Mouse (Mus musculus) liver, postnatal 0 days (tissue): ENCODE data around the gene Slx1b. TPM values are rescaled to one million over a fixed set of nuclear protein-coding genes. Genes with fewer than 3 reads are reported as not detected.
"Not testable (repeated sequence)": the region's sequence is repeated elsewhere in the genome, so short reads cannot be mapped to it uniquely, and the experiment has no call there.

Experiments
- ATAC-seq: fragments of 200-750 bp; cut with Nextera tagmentation; 2 replicates; pipeline ENCODE4 v1.8.0; 2017; ENCODE audit warnings: mild to moderate bottlenecking, moderate library complexity
- DNase-seq: peaks from one replicate; pipeline ENCODE4 v3.0.0-alpha.2; 2016
- H3K27ac ChIP-seq: fragments of 300-500 bp; sonication (generic); 2 replicates; pipeline ENCODE4 v1.5.1; 2014; ENCODE audit warnings: antibody characterized with exemption, moderate library complexity, mild to moderate bottlenecking, low read depth
- H3K27me3 ChIP-seq: fragments of 300-500 bp; sonication (generic); 2 replicates; pipeline ENCODE4 v1.6.1; 2014; ENCODE audit warnings: low read length, control low read depth, mixed read lengths; ENCODE audit not compliant: insufficient read depth
- H3K36me3 ChIP-seq: fragments of 300-500 bp; sonication (generic); replicated peaks from 2 replicates; pipeline ENCODE4 v1.6.1; 2014; ENCODE audit warnings: mild to moderate bottlenecking, control low read depth, low read length, moderate library complexity, mixed read lengths; ENCODE audit not compliant: insufficient read depth
- H3K4me1 ChIP-seq: fragments of 300-500 bp; sonication (generic); 2 replicates; pipeline ENCODE4 v1.6.1; 2014; ENCODE audit warnings: antibody characterized with exemption, mild to moderate bottlenecking, control low read depth; ENCODE audit not compliant: insufficient read depth
- H3K4me2 ChIP-seq: fragments of 300-500 bp; sonication (generic); 2 replicates; pipeline ENCODE4 v1.6.1; 2014; ENCODE audit warnings: low read depth, mild to moderate bottlenecking, low read length, moderate library complexity, mixed read lengths
- H3K4me3 ChIP-seq: fragments of 300-500 bp; sonication (generic); 2 replicates; pipeline ENCODE4 v1.5.1; 2014; ENCODE audit warnings: low read depth, low read length
- H3K9ac ChIP-seq: fragments of 300-500 bp; sonication (generic); replicated peaks from 2 replicates; pipeline ENCODE4 v1.6.1; 2014; ENCODE audit warnings: mild to moderate bottlenecking, moderate library complexity
- H3K9me3 ChIP-seq: fragments of 300-500 bp; sonication (generic); 2 replicates; pipeline ENCODE4 v1.6.1; 2016; ENCODE audit warnings: mild to moderate bottlenecking, control low read depth, low read length, mixed read lengths
- CTCF ChIP-seq: sonication (generic); IDR thresholded peaks from 2 replicates; pipeline ENCODE4 v1.5.1; 2016; ENCODE audit warnings: antibody characterized with exemption, low read depth
- EP300 ChIP-seq: IDR thresholded peaks from 2 replicates; pipeline ENCODE4 v1.6.1; 2016; ENCODE audit warnings: antibody characterized with exemption, low read depth, mild to moderate bottlenecking
- WGBS: fragments of 180-500 bp; shearing (Covaris S2); extraction: QIAGEN DNeasy Blood & Tissue Kit; methylation state at CpG from one replicate; pipeline ENCODE4 v1.1.7; 2014; ENCODE audit not compliant: insufficient replicate concordance; 5-methylcytosine and 5-hydroxymethylcytosine counted together
- polyA plus RNA-seq: library from polyadenylated mRNA; unstranded; fragments of >200 nt; fragmentation: Nextera tagmentation; extraction: Ambion mirVana; gene quantifications from 2 replicates; pipeline ENCODE4 v1.2.1, GENCODE M21; 2015

Gene Slx1b
- polyA plus RNA-seq, 1 experiment from 2014 or later: 3.7 TPM

DNA sequence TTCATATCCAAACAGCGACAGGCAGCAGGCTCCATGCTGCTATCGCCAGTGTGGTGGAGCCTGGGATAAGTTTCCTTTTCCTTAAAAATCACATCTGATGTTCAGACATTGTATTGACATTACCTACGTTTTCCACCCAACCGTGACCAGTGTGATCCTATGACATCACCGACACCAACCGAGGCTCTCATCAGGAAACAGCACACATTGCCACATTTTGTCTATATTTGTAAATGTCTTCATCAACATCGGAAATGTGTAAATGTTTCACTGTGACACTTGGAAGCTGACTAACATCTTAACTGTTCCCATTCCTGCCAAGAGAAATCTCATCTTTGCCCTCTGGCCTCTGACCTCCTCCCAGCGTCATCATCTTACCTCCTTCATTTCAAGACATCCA, 40.5 kb upstream of the Slx1b start:
- H3K4me3 ChIP-seq: no peak overlapping the region
- TF ChIP-seq EP300 (no peak), CTCF (no peak)
- no peaks in the 10 kb centered on the region for H3K27me3 ChIP-seq
- DNase-seq (no peak), ATAC-seq (0 out of 2 replicates have a peak, but pooled peaks have one; percentile 23)
- H3K36me3 ChIP-seq: no peaks in the 10 kb centered on the region
- no peak overlapping the region for H3K4me2 ChIP-seq
- H3K9me3 ChIP-seq: no peaks in the 10 kb centered on the region
- H3K9ac ChIP-seq: no peak overlapping the region
- no peak overlapping the region for H3K27ac ChIP-seq
- 60% methylated on average over 8 of the region's 8 CpGs for WGBS
- H3K4me1 ChIP-seq: peaks cover 2% of the 10 kb centered on the region; the same call in 1 of the 2 replicates

DNA sequence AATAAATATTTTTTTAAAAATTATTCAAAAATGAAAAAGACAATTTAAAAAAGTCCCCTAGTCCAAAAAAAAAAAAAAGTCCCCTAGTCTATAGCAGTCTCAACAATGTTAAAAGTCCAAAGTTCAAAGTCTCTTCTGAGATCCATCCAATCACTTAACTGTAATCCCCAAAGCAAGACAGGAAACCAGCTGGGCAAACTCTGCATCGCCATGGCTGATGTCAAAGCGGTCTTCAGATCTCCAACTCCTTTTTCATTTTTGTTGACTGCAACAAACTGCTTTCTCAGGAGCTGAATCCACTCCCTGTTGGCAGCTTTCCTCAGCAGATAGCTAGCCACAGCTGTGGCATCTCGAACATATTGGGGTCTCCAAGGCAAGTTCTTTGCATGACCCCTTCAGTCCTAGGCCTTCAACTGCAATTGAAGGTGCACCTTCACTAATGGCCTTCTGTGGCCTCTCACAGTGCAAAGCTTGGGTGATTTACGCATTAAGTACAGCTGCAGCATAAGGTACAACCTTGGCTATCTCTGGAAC, 34.7 kb upstream of the Slx1b start:
- not testable (repeated sequence) for H3K4me2 ChIP-seq, H3K4me3 ChIP-seq, ATAC-seq, H3K4me1 ChIP-seq, H3K27me3 ChIP-seq, H3K9me3 ChIP-seq, H3K36me3 ChIP-seq, DNase-seq, H3K9ac ChIP-seq, H3K27ac ChIP-seq
- WGBS: 58% methylated on average over 4 of the region's 4 CpGs

DNA sequence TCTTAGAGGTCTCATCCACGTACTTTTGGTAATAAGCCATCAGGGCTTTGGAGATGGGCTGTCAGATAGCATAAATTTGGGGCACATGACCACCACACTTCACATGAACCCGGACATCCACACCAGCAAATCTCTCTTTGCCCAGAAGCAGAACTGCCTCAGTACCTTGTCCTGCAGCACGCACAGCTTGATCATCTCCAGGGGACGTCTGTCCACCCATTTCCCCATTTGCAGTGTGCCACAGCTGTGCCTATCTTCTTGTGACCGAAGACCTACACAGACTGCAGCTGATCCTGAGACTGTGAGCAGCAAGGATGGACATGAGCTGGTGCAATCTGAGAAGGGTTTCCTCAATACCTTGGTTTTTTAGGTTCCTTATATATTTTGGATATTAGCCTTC, 30.1 kb upstream of the Slx1b start:
- Histone ChIP-seq H3K4me2 (no peak overlapping the region), H3K9ac (no peak overlapping the region), H3K27ac (no peak overlapping the region), H3K27me3 (no peaks in the 10 kb centered on the region), H3K4me3 (no peak overlapping the region), H3K4me1 (0 out of 2 replicates have a peak, but pooled peaks cover 3% of the 10 kb centered on the region), H3K9me3 (no peaks in the 10 kb centered on the region), H3K36me3 (no peaks in the 10 kb centered on the region)
- ATAC-seq (no peak), DNase-seq (no peak)
- WGBS: 37% methylated on average over 5 of the region's 5 CpGs
- TF ChIP-seq EP300: no peak
- TF ChIP-seq CTCF: no peak

DNA sequence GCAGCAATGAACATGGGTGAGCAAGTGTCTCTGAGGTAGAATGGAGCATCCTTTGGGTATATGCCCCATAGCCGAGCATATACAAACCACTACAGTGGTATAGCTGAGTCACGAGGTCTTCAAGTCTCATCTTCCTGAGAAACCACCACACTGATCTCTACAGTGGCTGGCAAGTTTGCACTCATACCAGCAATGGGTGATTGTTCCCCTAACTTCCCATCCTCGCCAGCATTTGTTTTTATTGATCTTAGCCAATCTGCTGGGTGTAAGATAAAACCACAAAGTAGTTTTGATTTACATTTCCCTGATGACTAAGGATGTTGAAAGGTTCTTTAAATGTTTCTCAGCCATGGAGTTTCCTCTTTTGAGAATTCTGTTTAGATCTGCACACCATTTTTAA, 29.5 kb upstream of the Slx1b start:
- Histone ChIP-seq H3K9ac (no peak overlapping the region), H3K4me1 (0 out of 2 replicates have a peak, but pooled peaks cover 3% of the 10 kb centered on the region), H3K4me2 (no peak overlapping the region), H3K36me3 (no peaks in the 10 kb centered on the region), H3K9me3 (no peaks in the 10 kb centered on the region), H3K27me3 (no peaks in the 10 kb centered on the region), H3K4me3 (no peak overlapping the region), H3K27ac (no peak overlapping the region)
- TF ChIP-seq CTCF (no peak), EP300 (no peak)
- no peak for DNase-seq
- no peak for ATAC-seq
- 21% methylated on average over 3 of the region's 3 CpGs for WGBS

DNA sequence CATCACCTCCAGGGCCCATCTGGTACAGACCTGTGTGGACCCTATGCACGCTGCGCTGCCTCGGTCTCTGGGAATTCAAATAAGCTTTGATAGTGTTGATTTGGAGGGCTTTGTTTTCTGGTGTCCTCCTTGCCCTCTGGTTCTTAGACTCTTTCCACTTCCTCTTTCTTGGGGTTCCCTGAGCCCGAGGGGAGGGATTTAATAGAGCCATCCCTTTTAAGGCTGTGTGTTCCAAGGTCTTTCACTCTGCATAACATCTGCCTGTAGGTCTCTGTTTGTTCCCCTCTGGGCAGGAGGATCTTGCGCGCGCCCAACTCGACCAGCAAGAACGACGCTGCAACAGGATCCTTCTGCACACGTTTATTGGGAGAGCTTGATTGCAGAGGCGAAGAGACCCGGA, 26.1 kb upstream of the Slx1b start:
- no peaks in the 10 kb centered on the region for H3K27me3 ChIP-seq
- H3K27ac ChIP-seq: no peak overlapping the region
- no peak overlapping the region for H3K4me2 ChIP-seq
- ATAC-seq (no peak), DNase-seq (no peak)
- no peak for TF ChIP-seq EP300
- TF ChIP-seq CTCF: no peak
- no peak overlapping the region for H3K9ac ChIP-seq
- WGBS: 82% methylated on average over 13 of the region's 13 CpGs
- H3K9me3 ChIP-seq: no peaks in the 10 kb centered on the region
- no peaks in the 10 kb centered on the region for H3K36me3 ChIP-seq
- 0 out of 2 replicates have a peak, but pooled peaks cover 3% of the 10 kb centered on the region for H3K4me1 ChIP-seq
- H3K4me3 ChIP-seq: no peak overlapping the region

DNA sequence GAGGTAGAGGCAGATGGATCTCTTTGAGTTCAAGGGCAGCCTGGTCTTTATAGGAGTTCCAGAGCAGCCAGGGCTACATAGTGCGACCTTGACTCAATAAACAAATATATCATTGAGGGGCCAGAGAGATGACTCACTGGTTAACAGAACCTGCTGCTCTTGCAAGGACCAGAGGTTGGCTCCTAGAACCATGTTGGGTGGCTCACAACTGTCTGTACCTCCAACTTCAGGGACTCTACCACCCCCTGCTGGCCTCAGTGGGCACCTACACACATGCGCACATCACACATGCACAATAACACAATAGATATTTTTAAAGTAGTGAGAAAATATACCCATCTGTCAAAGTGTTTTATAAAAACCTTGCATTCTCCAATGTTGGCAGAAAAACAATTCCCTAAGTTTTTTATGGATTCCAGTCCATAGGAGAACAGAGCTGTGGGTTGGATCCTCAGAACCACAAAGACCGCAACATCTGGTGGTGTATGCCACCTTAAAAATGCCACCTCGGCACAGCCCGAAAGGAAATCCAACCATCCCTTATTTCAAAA, 23.3 kb upstream of the Slx1b start:
- Histone ChIP-seq H3K36me3 (no peaks in the 10 kb centered on the region), H3K27ac (no peak overlapping the region), H3K4me2 (no peak overlapping the region), H3K9ac (no peak overlapping the region), H3K9me3 (no peaks in the 10 kb centered on the region), H3K27me3 (no peaks in the 10 kb centered on the region), H3K4me3 (no peak overlapping the region), H3K4me1 (no peaks in the 10 kb centered on the region)
- peak; percentile 55 for TF ChIP-seq CTCF
- no peak for TF ChIP-seq EP300
- WGBS: 82% methylated on average over 5 of the region's 5 CpGs
- ATAC-seq (no peak), DNase-seq (no peak)

DNA sequence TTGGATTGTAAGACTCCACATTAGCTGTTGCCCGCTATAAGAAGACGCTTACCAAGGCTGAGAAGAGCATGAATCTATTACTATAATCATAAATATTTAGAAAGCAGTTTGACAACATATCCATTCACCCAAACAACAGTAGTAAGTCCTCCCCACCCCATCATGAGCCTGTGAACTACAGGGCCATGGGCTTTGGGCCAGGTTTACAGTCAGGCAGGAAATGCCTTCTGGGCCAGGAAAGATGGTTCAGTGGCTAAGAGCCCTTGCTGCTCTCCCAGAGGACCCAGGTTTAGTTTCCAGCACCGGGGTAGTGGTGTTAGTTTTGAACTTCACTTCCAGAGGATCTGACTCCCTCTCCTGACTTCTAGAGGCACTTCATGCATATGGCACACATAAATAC, 22.0 kb upstream of the Slx1b start:
- Histone ChIP-seq H3K4me3 (no peak overlapping the region), H3K4me1 (no peaks in the 10 kb centered on the region)

More for the DNA sequence above, 22.0 kb upstream of the Slx1b start:
- Histone ChIP-seq H3K36me3 (no peaks in the 10 kb centered on the region), H3K9ac (no peak overlapping the region), H3K27me3 (no peaks in the 10 kb centered on the region), H3K4me2 (no peak overlapping the region), H3K27ac (no peak overlapping the region), H3K9me3 (no peaks in the 10 kb centered on the region)
- WGBS: 86% methylated on average over 3 of the region's 3 CpGs
- DNase-seq (no peak), ATAC-seq (no peak)
- TF ChIP-seq EP300: no peak
- no peak for TF ChIP-seq CTCF
